Mouse (Mus musculus): Measurements from ENCODE around the gene Igfbp6. TPM values are rescaled to one million over a fixed set of nuclear protein-coding genes. Genes with fewer than 3 reads are reported as not detected.

The Igfbp6 gene
- polyA plus RNA-seq, 1 experiment from 2014 or later = 25.8 TPM

DNA sequence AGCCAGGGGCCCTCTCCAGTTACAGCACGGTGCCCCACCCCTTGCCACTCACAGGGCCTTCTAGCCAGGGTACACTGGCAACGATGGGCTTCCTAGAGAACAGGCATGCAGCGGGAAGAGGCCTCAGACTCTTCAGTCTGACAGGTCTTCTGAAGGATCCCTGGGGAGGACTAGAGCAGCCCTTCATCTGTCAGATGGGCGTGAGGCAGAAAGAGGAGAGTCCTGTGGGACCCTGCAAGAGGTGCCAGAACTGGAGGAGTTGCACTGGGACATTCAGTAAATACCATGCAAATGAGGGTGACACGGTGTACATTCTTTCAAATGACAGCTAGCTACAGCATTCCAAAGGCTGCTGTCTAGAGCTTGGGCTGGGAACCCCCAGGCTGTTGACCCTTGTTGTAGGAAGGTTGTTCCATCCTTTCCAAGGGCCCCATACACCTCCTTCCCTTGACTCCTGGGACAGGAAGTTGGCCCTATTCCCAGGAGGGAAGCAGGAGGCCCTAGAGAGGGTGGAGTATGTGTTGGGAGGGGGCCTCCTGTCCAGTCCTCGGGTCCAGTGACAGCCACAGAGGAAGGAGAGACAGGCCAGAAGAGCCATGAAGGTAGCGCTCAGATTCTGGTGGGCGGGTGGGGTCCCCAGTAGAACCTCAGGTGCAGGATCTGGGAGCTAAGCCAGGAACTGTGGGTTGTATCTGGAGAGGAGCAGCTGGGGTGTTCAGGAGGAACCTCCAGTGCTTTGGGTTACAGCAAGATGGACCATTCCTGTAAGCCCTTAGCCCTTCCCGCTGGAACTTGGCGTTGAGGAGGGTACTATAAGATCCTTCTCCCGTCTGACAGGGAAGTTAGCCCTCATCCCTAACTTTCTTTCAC is 42.3 kb upstream of the Igfbp6 start:
- Histone ChIP-seq H3K4me2 (ENCODE audit: low read depth, low read length) (peak overlapping the region; percentile 90), H3K27ac (ENCODE audit: low read length) (peak overlapping the region; percentile 100), H3K36me3 (ENCODE audit: control insufficient read depth, insufficient read depth, low read length) (0 out of 2 replicates have a peak, but pooled peaks cover 2% of the 10 kb centered on the region), H3K4me1 (replicated peaks; ENCODE audit: control insufficient read depth, insufficient read depth, low read length) (peaks cover 86% of the 10 kb centered on the region), H3K9ac (ENCODE audit: low read length) (peak overlapping the region; percentile 94), H3K4me3 (ENCODE audit: low read length) (peak overlapping the region; percentile 66), H3K9me3 (ENCODE audit: control insufficient read depth, low read length) (no peaks in the 10 kb centered on the region), H3K27me3 (ENCODE audit: control insufficient read depth, insufficient read depth, low read depth, low read length) (no peaks in the 10 kb centered on the region)
- 10% methylated on average over 11 of the region's 11 CpGs for WGBS
- ATAC-seq (ENCODE audit: low read depth) = peak; percentile 39

GRCm38 (mm10) chr15:102102548-102103121 is 41.5 kb upstream of the Igfbp6 start:
- no peaks in the 10 kb centered on the region for H3K9me3 ChIP-seq (ENCODE audit: control insufficient read depth, low read length)
- peak overlapping the region; percentile 94 for H3K9ac ChIP-seq (ENCODE audit: low read length)
- ATAC-seq (ENCODE audit: low read depth) = peak; percentile 10
- no peaks in the 10 kb centered on the region for H3K36me3 ChIP-seq (ENCODE audit: control insufficient read depth, insufficient read depth, low read length)
- 4% methylated on average over 6 of the region's 6 CpGs for WGBS
- peak overlapping the region; percentile 100 for H3K27ac ChIP-seq (ENCODE audit: low read length)
- H3K4me3 ChIP-seq (ENCODE audit: low read length) = peak overlapping the region; percentile 66
- H3K4me2 ChIP-seq (ENCODE audit: low read depth, low read length) = peak overlapping the region; percentile 90
- H3K4me1 ChIP-seq (replicated peaks; ENCODE audit: control insufficient read depth, insufficient read depth, low read length) = peaks cover 87% of the 10 kb centered on the region
- no peaks in the 10 kb centered on the region for H3K27me3 ChIP-seq (ENCODE audit: control insufficient read depth, insufficient read depth, low read depth, low read length)

- ATAC-seq (ENCODE audit: low read depth) = peak; percentile 17
- peak overlapping the region; percentile 100 for H3K27ac ChIP-seq (ENCODE audit: low read length)
- WGBS = 1% methylated on average over 14 of the region's 14 CpGs
- 0 out of 2 replicates have a peak, but pooled peaks cover under 1% of the 10 kb centered on the region for H3K36me3 ChIP-seq (ENCODE audit: control insufficient read depth, insufficient read depth, low read length)
- peak overlapping the region; percentile 90 for H3K4me2 ChIP-seq (ENCODE audit: low read depth, low read length)
- peaks cover 83% of the 10 kb centered on the region for H3K4me1 ChIP-seq (replicated peaks; ENCODE audit: control insufficient read depth, insufficient read depth, low read length)
- H3K9ac ChIP-seq (ENCODE audit: low read length) = peak overlapping the region; percentile 94
- no peaks in the 10 kb centered on the region for H3K27me3 ChIP-seq (ENCODE audit: control insufficient read depth, insufficient read depth, low read depth, low read length)
- H3K4me3 ChIP-seq (ENCODE audit: low read length) = peak overlapping the region; percentile 66
- H3K9me3 ChIP-seq (ENCODE audit: control insufficient read depth, low read length) = no peaks in the 10 kb centered on the region
Observed at GRCm38 (mm10) chr15:102103371-102103946, 40.7 kb upstream of the Igfbp6 start.

DNA sequence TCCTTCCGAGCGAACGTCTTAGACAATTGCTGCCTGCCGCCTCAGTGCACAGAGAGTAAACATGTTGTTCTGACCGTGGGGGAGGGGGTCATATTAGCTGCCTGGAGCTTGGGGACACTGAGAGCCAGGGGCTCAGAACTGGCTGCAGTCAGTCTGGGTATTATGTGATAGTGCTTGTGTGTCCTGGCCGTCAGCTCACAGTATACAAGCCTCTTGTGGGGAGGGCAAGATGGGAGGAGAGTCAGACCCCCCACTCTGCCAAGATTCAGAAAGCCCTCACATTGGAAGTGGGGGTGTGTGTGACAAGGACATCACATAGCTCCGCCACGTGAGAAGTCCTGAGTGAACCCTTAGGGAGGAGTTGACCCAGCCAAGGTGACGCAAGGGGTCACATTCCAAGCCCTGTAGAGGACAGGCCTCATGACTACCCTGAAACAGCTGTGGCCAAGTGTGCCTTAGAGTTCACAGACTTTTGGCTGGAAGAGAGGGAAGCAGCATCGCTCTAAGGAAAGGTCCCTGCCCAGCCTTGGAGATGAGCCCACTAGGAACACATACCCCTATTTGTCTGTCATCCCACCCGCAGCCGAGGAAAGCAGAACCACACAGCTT is 40.1 kb upstream of the Igfbp6 start:
- Histone ChIP-seq H3K27ac (ENCODE audit: low read length) (peak overlapping the region; percentile 100), H3K4me1 (replicated peaks; ENCODE audit: control insufficient read depth, insufficient read depth, low read length) (peaks cover 84% of the 10 kb centered on the region), H3K4me3 (ENCODE audit: low read length) (peak overlapping the region; percentile 66), H3K9me3 (ENCODE audit: control insufficient read depth, low read length) (no peaks in the 10 kb centered on the region), H3K36me3 (ENCODE audit: control insufficient read depth, insufficient read depth, low read length) (0 out of 2 replicates have a peak, but pooled peaks cover 5% of the 10 kb centered on the region), H3K27me3 (ENCODE audit: control insufficient read depth, insufficient read depth, low read depth, low read length) (no peaks in the 10 kb centered on the region), H3K4me2 (ENCODE audit: low read depth, low read length) (peak overlapping the region; percentile 90), H3K9ac (ENCODE audit: low read length) (peak overlapping the region; percentile 94)
- ATAC-seq (ENCODE audit: low read depth) = peak; percentile 47
- WGBS = 5% methylated on average over 12 of the region's 12 CpGs

GRCm38 (mm10) chr15:102105360-102105759 is 38.8 kb upstream of the Igfbp6 start:
- Histone ChIP-seq H3K36me3 (ENCODE audit: control insufficient read depth, insufficient read depth, low read length) (peaks cover 14% of the 10 kb centered on the region), H3K4me1 (replicated peaks; ENCODE audit: control insufficient read depth, insufficient read depth, low read length) (peaks cover 77% of the 10 kb centered on the region), H3K4me2 (ENCODE audit: low read depth, low read length) (peak overlapping the region; percentile 33), H3K9ac (ENCODE audit: low read length) (peak overlapping the region; percentile 5; the same call in 1 of the 2 replicates), H3K27me3 (ENCODE audit: control insufficient read depth, insufficient read depth, low read depth, low read length) (no peaks in the 10 kb centered on the region), H3K4me3 (ENCODE audit: low read length) (no peak overlapping the region; the same call in 1 of the 2 replicates), H3K27ac (ENCODE audit: low read length) (peak overlapping the region; percentile 100), H3K9me3 (ENCODE audit: control insufficient read depth, low read length) (no peaks in the 10 kb centered on the region)
- no peak for ATAC-seq (ENCODE audit: low read depth)
- 12% methylated on average over 5 of the region's 5 CpGs for WGBS

GRCm38 (mm10) chr15:102105764-102106730 is 38.1 kb upstream of the Igfbp6 start:
- WGBS = 39% methylated on average over 18 of the region's 18 CpGs
- peak overlapping the region; percentile 0; the same call in 1 of the 2 replicates for H3K4me3 ChIP-seq (ENCODE audit: low read length)
- peak overlapping the region; percentile 42 for H3K9ac ChIP-seq (ENCODE audit: low read length)

GRCm38 (mm10) chr15:102106754-102107456 is 37.3 kb upstream of the Igfbp6 start:
- Histone ChIP-seq H3K4me3 (ENCODE audit: low read length) (0 out of 2 replicates have a peak overlapping the region, but pooled peaks have one; percentile 6), H3K36me3 (ENCODE audit: control insufficient read depth, insufficient read depth, low read length) (peaks cover 22% of the 10 kb centered on the region), H3K27ac (ENCODE audit: low read length) (no peak overlapping the region), H3K4me2 (ENCODE audit: low read depth, low read length) (peak overlapping the region; percentile 33), H3K27me3 (ENCODE audit: control insufficient read depth, insufficient read depth, low read depth, low read length) (no peaks in the 10 kb centered on the region), H3K4me1 (replicated peaks; ENCODE audit: control insufficient read depth, insufficient read depth, low read length) (peaks cover 63% of the 10 kb centered on the region), H3K9me3 (ENCODE audit: control insufficient read depth, low read length) (no peaks in the 10 kb centered on the region), H3K9ac (ENCODE audit: low read length) (no peak overlapping the region)
- 33% methylated on average over 38 of the region's 38 CpGs for WGBS
- no peak for ATAC-seq (ENCODE audit: low read depth)

More at GRCm38 (mm10) chr15:102105764-102106730, 38.1 kb upstream of the Igfbp6 start:
- Histone ChIP-seq H3K9me3 (ENCODE audit: control insufficient read depth, low read length) (no peaks in the 10 kb centered on the region), H3K27ac (ENCODE audit: low read length) (peak overlapping the region; percentile 50), H3K27me3 (ENCODE audit: control insufficient read depth, insufficient read depth, low read depth, low read length) (no peaks in the 10 kb centered on the region), H3K4me1 (replicated peaks; ENCODE audit: control insufficient read depth, insufficient read depth, low read length) (peaks cover 72% of the 10 kb centered on the region), H3K36me3 (ENCODE audit: control insufficient read depth, insufficient read depth, low read length) (peaks cover 17% of the 10 kb centered on the region), H3K4me2 (ENCODE audit: low read depth, low read length) (peak overlapping the region; percentile 33)
- ATAC-seq (ENCODE audit: low read depth) = no peak
